Mouse (Mus musculus) left cerebral cortex, adult 8-10 months (tissue): ENCODE data around the gene Myog. TPM values are rescaled to one million over a fixed set of nuclear protein-coding genes. Genes with fewer than 3 reads are reported as not detected.
A peak's percentile ranks its signal among the peaks of the same experiment; 100 is the strongest.

Experiments used
- DNase-seq, 2 experiments: peaks; one replicate each; pipeline ENCODE4 v3.0.0; 2022; ENCODE audit warnings: low spot score in 2 of 2
- total RNA-seq, 4 experiments: library from RNA; stranded (reverse); gene quantifications; 2 replicates each; pipeline ENCODE4 v1.2.4; 2022

The Myog gene
- total RNA-seq, 4 experiments from 2014 or later, result not detected

GRCm38 (mm10) chr1:134320691-134321301 lies 31.0 kb downstream of the Myog start:
- DNase-seq, result no peak

GRCm38 (mm10) chr1:134322591-134322990 lies 32.8 kb downstream of the Myog start:
- no peak for DNase-seq

- no peak for DNase-seq
Measured at GRCm38 (mm10) chr1:134326841-134327346, 37.1 kb downstream of the Myog start.

GRCm38 (mm10) chr1:134331879-134332635 lies 42.3 kb downstream of the Myog start:
- DNase-seq, result peak; percentile 44 to 56

- peak; percentile 30 to 89 for DNase-seq
Measured at GRCm38 (mm10) chr1:134332770-134333271, 43.0 kb downstream of the Myog start, which contains the start of gene Ppfia4. Ppfia4 (minus strand) TSS chr1:134332928.

GRCm38 (mm10) chr1:134333371-134334110 lies 43.8 kb downstream of the Myog start:
- DNase-seq, result no peak

GRCm38 (mm10) chr1:134334111-134334827 lies 44.5 kb downstream of the Myog start:
- DNase-seq, result no peak

GRCm38 (mm10) chr1:134335211-134335923 lies 45.6 kb downstream of the Myog start:
- peak in 1 of 2 experiments; percentile 80 for DNase-seq

GRCm38 (mm10) chr1:134335924-134336810 lies 46.4 kb downstream of the Myog start:
- DNase-seq, result peak in 1 of 2 experiments; percentile 39

GRCm38 (mm10) chr1:134336958-134337710 lies 47.3 kb downstream of the Myog start:
- no peak for DNase-seq

- no peak for DNase-seq
Measured at GRCm38 (mm10) chr1:134339162-134339561, 49.4 kb downstream of the Myog start.

GRCm38 (mm10) chr1:134339757-134340619 lies 50.2 kb downstream of the Myog start:
- DNase-seq, result no peak

GRCm38 (mm10) chr1:134341641-134342277 lies 52.0 kb downstream of the Myog start:
- no peak for DNase-seq
